Mouse (Mus musculus): ENCODE data around the gene Pigo.
A peak's percentile ranks its signal among the peaks of the same experiment; 100 is the strongest.

The Pigo gene

DNA sequence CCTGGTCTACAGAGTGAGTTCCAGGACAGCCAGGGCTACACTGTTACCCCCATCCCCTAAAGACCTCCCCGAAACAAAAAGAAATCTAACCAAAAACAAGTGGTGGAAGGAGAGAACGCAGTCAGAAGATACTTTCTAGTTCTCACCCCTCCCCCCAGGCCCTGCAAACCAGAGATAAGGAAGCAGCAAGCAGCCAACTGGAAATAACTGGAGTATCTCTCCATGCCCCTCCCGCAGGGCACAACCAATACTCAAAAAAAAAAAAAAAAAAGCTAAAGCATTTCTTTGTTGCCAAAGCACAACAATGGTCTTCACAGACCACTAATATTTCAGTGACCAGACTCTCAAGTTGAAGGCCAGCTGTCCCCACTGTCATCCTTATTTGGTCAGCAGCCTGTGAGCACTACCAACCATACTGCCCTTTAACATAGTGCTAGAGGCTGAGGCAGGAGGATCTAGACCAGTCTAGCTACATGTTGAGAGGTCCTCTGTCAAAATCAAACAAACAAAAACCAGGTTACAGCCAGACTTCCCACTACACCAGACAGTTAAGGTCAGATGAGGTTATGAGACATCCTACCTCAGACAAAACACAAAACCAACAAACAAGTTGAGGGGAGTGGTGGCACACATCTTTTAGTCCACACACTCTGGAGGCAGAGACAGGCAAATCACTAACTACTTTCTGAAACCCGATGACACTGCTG, 12.4 kb upstream of the Pigo start:
- DNase-seq (ENCODE audit: low spot score in 2 of 2), result no peak

DNA sequence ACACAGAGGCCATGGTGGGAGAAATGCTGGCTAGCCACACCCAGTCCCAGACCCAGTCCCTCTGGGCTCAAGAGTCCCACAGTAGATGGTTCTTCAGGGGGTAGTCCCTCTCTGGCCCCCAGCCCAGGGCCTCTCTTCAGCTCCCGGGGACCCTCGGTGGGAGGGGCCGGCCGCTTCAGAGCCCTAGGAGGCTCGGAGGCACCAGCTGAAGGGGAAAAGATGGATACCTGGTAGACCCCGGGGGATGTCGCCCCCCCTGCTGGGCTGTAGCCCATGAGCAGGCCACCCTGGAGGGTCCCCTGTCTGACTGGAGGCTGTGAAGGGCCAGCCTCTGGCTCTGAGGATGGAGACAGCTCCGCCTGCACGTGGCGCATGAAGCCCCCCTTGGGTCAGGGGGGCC, 10.7 kb upstream of the Pigo start:
- no peak for DNase-seq (ENCODE audit: low spot score in 2 of 2)

DNA sequence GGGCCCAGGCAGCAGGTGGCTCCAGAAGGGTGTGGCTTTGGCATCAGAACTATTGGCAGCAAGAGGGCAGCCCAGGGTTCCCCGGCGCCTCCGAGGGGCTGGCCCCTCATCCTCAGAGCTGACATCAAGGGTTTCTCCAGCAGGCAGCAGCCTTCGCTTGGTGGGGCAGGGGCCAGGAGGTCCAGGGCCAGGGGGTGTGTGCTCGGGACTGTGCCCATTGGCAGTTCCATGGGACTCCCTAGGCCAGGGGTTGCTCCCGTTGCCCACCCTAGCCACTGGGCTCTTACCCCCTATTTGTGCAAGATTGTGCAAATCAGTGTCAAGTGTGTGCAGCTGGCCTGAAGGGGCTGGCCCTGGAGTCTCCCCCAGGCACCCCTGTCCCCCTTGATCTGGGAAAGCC, 10.2 kb upstream of the Pigo start:
- no peak for DNase-seq (ENCODE audit: low spot score in 2 of 2)

DNA sequence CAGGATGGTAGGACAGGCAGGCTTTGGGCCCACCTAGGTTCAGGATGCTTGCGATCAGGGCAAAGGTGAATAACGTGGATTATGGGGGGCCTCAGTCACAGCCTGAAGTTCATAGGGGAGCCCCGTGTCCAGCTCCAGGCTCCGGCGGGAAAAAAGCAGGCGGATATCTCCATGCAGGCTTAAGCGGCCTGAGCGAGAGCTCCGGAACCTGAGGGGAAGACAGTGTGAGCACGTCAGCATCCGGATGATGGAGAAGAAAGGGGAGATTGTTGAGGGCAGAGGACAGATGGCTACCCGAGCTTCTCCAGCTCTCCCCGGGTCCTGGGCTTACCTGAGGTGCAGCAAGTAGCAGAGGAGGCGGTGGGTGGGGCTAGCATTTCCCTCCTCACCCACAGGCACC, 7.9 kb upstream of the Pigo start:
- DNase-seq (ENCODE audit: low spot score in 2 of 2), result no peak

DNA sequence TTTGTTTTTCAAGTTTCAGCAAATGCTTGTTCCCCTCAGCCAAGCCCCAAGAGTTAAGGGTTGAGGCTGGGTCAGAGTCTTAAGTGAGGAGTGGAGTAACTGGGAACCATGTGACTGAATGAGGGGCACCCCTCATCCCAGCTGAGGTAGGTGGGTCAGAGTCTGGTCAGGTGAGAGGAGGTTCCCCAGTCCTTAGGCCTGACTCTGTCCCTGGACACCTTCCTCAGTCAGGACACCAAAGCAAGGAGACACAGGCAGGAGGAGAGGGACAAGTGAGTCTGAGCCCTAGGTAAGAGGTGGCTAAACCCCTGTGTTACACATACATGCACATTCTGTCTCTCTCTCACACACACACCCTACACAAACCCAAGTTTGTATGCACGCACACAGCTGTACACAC, 6.9 kb upstream of the Pigo start:
- no peak for DNase-seq (ENCODE audit: low spot score in 2 of 2)

DNA sequence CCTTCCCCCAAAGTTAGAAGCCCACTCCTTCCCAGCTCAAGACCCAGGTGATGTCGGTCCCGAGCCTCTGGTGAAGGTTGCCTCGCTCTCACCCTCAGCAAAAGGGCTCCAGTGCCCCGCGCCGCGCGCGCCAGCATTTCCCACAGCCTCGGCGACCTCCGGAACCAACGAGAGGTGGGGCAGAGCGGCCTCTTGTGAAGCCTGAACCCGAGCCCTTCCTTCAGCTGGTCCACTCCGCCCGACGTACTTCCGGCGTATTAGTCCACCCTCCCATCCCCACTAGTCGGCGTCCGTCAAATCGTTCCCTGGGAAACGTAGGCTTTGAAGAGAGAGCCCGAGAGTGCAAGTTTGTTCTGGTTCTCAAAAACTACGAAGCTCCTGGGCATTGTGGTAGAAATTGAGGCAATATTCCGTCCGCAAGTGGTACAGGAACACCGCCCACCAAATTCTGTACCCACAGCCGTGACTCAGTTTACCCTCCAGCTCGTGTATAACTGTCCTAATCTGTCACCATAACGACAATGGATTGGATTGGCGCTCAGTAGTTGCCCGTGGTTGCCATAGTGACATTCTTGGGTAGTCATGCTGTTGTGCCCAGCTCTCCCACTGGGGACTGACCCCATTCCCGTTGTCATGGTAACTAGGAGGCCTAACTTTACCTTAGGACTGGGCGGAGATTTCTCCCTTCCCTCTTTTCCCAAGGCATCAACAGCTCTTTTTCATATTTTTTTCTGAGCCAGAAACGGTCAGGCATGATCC, 5.8 kb upstream of the Pigo start, which contains the start of gene Stoml2:
TSS of gene Stoml2 (minus strand) at position 474 of the 759 bp plus-strand sequence.
- peak; percentile 87 to 89 for DNase-seq (ENCODE audit: low spot score in 2 of 2)

DNA sequence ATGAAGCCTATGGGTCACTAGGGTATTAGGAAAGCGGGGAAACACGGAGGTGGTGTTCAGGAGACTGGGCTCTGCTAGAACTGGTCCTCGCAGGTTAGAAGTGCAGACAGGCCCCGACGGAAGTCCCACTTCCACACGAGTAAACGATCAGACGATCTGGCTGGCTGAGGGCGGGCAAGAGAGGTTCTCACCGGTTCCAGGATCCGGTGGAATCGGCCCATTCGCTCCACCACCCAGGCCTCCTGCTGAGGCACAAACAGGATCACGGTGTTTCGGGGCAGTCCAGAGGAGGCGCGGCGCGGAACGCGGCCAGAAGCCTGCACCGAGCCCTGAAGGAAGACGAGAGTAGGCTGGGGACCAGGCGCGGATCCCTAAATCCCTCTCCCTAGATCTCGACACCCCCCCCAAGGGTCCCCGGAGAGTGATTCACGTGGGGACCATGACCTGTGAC, 5.2 kb upstream of the Pigo start:
- DNase-seq (ENCODE audit: low spot score in 2 of 2), result no peak

DNA sequence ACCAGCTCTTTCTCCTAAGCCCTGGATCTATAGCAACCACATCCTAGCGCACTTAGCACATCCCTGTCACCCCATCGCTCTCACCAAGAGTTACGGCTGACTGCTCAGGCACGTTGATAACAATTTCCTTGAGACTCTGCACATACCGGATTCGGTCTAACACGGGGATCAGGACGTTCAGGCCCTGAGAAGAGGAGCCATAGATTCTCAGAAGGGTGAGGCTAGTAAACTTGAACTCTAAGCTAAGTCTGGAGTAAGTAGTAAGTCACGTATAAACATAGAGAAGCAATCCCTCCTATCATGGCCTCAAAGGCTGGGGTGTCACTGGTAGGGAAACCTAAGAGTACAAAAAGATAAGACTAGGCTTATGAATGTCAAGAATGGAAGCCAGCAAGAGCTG, 4.7 kb upstream of the Pigo start:
- DNase-seq (ENCODE audit: low spot score in 2 of 2), result no peak

DNA sequence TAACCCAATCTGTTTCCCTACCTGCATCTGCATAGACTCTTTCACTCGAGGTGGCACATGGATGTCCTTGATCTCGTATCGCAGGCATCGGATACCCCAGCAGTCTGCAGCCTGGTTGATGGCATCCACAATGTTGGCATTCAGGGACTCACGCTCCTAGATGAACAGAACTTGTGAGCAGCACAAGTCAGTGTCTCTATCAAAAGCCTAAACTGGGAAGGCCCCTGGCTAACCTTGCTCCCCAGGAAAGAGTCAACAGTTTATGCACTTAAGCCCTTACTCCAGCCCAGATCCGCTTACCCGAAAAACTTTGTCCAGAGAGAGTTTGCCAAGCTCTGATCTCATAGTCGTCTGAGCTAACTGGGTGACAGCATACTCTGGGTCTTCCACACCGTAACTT, 4.1 kb upstream of the Pigo start:
- no peak for DNase-seq (ENCODE audit: low spot score in 2 of 2)

DNA sequence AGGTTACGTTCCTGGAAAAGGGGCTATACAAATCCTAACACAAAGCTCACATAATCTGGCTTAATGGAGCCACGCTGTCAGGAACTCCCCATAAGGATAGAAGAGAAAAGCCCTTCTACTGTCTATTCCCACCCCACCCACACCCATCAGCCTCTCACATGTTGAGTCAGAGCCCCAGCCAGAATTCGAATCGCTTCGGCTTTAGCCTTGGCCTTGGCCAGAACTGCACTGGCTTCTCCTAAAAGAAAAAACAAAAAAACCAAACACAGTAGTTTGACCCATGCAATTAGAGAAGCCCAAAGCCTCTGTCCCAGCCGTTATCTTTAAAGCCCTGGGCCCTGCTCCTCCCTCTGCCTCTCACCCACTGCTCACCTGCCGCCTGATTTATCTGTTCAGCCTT, 3.5 kb upstream of the Pigo start:
- no peak for DNase-seq (ENCODE audit: low spot score in 2 of 2)

DNA sequence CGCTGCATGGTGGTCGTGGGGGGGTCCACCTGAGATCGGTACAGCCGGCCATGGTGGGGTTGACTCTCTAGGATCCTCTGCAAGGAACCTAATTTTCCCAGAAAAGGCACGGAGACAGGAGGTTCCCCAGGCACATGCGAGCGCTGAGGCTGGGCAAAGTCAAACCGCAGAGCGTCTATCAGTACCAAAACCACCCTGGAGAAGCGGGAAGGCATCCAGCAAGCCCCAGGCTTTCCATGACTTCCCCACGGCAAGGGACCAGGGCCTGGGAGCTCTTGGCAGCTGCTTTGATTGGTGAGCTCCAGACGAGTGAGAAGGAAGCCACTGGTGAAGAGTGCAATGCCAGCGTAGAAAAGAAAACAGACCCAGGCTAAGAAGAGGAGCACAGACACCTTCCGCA, 946 bp downstream of the Pigo start:
- no peak for DNase-seq (ENCODE audit: low spot score in 2 of 2)

DNA sequence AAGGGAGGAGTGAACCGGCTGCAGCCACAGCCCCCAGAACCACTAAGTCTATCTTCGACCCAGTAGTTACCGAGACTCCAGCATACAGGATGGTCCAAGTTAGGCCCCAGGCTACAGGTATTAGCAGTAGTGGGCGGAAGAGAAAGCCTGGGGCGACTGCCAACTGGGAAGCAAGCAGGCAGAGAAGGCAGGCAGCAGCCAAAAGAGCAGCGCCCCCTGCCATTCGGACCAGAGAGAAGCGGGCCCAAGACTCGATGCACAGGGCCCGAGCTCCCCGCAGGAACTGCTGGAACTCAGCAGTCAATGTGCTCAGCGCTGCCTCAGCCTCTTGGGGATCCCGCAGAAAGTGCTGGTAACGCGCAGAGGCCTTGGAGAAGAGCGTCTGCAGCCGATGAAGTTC, 4.3 kb downstream of the Pigo start:
- no peak for DNase-seq (ENCODE audit: low spot score in 2 of 2)

DNA sequence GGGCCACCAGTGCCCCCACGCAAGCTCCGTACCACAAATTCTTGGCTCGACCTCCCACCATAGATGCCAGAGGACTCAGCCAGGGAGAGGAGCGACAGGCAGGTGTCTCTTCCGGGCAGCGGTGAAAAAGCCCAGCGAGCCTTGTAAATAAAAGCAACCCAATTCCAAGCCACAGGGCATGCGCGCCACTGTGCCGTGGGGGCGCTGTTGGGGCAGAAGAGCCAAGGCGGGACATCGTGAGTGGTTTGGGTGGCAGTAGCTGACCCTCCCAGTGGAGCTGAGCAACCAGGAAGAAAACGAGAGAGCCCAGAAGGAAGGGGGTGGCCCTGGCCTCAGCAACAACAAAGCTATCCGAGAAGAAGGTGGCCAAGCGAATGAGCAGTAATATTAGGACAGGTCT, 4.7 kb downstream of the Pigo start:
- DNase-seq (ENCODE audit: low spot score in 2 of 2), result no peak

DNA sequence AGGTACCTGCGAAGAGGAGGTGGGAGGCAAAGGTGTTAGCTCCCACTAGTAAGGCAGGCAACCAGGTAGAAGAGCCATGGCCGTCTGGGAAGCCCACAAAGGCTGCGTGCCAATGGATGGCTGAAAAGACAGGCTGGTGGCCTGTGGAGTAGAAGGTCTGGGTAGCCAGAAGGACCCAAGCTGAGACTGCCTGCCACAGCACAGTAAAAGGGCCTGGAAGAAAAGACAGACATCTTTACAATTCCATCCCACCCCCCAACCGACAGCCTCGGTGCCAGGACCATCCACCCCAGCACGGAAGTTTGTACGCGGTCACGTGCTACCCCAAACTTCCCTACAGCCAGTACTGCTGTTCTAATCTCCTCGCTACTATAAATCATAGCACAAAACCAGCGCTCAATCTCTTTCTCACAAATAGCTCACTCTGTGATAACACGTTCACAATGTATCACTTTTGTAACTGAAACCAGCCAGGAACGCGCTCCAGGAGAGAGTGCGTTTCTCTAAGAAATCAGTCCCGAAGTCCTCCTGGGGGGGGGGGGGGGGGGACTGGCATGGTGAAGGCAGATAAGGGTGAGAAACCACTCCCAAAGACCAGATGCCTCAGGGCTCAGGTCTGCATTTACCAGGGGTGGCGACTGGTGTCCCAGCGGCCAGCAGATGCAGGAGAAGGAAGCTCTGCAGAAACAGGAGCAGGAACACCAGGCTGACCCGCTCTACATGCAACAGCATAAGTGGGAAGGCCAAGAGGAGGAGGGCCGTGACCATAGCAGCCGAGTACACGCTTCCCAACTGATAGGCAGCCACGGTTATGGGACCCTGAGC, 5.8 kb downstream of the Pigo start:
- DNase-seq (ENCODE audit: low spot score in 2 of 2), result no peak

DNA sequence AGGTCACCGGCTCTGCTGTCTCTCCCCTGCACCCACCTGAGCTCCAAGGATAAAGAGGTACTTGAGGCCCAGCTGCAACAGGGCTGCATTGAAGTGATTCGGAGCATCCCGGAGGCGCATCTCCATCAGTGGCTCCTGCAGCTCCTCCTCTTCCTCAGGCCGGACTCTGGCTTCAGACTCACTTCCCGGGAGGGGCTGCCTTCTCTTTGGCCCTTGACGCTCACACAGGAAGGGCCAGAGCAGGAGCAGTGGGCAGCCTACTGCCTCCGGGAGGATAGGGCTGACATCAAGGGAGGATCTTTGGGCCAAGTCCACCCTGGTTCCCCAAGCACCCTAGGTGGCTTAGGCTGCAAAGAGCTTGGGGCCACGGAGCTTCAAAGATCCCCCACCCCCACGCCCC, 6.4 kb downstream of the Pigo start:
- no peak for DNase-seq (ENCODE audit: low spot score in 2 of 2)

DNA sequence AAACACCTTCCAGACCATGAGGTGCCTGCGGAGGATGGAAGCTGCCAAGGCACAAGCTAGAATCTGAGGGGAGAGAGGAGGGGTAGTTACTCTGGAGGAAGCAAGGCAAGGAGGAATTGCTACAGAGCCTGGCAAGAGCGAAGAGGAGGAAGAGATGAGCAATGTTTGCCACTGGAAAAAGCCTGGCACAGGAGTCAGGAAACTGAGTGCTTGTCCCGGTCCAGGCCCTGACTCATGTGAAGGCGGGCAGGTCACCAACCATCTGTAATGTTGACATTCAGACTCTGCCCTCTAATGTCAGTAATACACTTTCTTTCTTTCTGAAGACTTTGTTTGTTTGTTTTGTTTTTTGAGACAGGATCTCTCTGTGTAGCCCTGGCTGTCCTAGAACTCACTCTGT, 7.5 kb downstream of the Pigo start:
- DNase-seq (ENCODE audit: low spot score in 2 of 2), result no peak

DNA sequence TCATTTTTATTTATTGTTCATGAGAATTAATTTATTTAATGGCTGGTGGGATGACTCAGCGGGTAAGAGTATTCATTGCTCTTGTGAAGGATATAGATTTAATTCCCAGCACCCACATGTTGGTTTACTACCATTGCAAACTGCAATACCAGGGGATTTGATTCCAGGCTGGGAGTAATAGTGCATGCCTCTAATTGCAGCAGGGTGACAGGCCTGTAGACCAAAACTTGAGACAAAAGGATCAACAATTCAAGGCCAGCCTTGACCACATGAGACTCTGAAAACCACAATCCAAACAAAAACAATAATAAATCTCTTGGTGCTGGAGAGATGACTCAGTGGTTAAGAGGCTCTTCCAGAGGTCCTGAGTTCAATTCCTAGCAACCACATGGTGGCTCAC, 13.5 kb downstream of the Pigo start:
- DNase-seq (ENCODE audit: low spot score in 2 of 2), result no peak

DNA sequence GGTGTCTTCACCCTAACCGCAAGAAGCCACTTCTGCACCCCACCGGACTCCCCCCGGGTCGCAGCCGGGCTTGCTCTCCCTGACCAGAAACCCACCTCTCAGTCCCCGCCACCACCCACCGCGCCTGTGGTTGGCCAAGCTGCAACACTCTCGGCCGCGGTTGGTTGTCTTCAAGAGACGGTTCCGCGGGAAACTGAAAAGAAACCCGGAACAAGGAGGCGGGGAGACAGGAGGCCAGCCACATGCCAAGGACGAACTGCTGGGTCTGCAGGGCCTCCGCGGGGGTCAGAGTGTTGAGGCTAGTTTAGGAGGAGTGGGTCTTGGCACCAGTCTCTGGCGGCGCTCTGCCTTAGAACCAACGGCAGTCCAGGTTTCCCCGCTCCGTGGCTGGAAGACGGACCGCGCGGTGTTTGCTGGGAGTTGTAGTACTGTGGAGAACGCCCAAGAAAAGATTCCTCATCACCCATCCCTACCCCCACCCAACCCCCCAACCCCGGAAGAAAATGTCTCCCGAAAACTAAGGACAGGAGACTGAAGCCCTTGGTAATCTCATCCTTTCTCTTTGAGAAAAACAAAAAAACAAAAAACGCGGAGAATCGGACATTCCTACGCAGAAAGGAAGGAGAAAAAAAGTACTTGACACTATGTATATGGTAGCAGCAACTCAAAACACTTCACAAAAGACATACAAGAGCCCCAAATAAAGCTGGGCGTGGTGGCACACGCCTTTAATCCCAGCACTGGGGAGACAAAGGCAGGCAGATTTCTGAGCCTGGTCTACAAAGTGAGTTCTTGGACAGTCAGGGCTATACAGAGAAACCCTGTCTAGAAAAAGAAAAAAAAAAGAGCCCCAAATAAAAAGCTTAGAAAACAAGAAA, 15.2 kb downstream of the Pigo start, which contains the start of gene Fancg:
TSS of gene Fancg (minus strand) at position 346 of the 878 bp plus-strand sequence.
- peak; percentile 69 to 86 for DNase-seq (ENCODE audit: low spot score in 2 of 2)

DNA sequence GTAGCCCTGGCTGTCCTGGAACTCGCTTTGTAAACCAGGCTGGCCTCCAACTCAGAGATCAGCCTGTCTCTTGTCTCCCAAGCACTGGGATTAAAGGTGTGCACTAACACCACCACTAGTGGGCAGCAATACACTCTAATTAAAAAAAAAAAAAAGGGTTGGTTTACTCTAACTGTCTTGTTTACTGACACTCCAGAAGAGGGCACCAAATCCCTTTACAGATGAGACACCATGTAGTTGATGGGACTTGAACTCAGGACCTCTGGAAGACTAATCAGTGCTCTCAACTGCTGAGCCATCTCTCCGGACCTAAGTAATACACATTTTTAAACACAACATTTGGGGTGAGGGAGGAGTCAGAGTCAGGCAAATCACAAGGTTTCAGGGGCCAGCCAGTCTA, 19.9 kb downstream of the Pigo start:
- DNase-seq (ENCODE audit: low spot score in 2 of 2), result no peak

DNA sequence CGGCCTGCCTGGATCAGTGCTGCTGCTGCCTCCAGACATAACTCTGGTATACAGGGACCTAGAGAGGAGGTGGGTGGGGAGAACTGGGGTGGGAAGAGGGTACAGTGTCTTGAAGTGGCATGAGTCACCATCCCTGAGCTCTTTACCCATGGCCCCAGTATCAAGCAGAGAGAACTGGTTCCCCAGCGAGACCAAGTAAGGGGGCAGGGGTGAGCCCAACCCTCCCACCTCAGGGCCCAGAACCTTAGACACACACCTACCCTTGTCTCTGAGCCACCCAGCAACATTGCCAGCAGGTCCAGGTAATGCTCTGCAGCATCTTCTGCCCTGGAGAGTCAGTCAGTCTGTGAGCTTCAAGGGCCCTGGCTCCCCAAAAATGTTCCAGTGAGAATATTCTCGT, 20.7 kb downstream of the Pigo start:
- DNase-seq (ENCODE audit: low spot score in 2 of 2), result no peak

DNA sequence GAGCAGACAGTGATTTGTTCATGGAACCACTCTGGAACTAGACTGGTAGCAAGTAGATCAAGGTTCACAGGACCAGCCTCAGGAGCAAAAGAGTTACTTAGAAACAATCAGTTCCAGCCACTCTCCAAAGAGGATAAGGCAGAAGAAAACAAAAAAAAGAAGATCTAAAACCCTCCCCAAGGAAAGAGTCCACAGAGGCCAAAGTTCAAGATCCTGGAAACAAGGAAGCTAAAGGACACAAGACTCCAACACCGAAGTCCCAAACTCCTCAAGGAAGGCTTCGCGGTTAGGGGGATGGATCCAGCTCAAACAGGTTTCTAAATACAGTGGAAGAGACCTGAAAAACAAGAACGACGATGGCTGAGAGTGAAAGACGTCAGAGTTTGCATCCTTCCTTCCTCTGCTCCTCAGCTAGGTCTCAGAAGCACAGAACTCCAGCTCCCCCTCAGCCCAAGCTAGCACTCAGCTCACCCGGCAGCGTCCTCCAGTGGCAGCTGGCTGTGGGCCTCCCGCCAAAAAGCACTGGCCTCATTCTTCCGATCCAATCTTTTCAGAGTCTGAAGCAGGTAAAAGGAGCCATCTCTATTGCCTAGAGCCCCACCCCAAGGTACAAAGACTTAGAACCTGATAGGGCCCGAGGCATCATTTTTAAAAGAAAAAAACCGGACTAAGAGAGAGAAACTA, 22.7 kb downstream of the Pigo start:
- no peak for DNase-seq (ENCODE audit: low spot score in 2 of 2)

Data from urinary bladder, adult 18-20 months (tissue).